Mouse (Mus musculus): ENCODE data around the gene Tex2. TPM values are rescaled to one million over a fixed set of nuclear protein-coding genes. Genes with fewer than 3 reads are reported as not detected.

Gene Tex2
- polyA plus RNA-seq, 1 experiment from 2014 or later, result 7.6 TPM

GRCm38 (mm10) chr11:106511236-106512005 lies 101.8 kb downstream of the Tex2 start:
- no peaks in the 10 kb centered on the region for H3K9me3 ChIP-seq (ENCODE audit: control insufficient read depth, low read length)
- no peaks in the 10 kb centered on the region for H3K27me3 ChIP-seq (ENCODE audit: control insufficient read depth, insufficient read depth, low read length)
- H3K9ac ChIP-seq (ENCODE audit: low read length), result no peak overlapping the region
- ATAC-seq (ENCODE audit: insufficient number of reproducible peaks, low FRiP score, low TSS enrichment, low read depth), result no peak
- H3K4me2 ChIP-seq (ENCODE audit: low read depth, severe bottlenecking), result no peak overlapping the region
- peaks cover 8% of the 10 kb centered on the region; the same call in 1 of the 2 replicates for H3K4me1 ChIP-seq (ENCODE audit: control insufficient read depth, insufficient read depth, low read length)
- no peak overlapping the region for H3K4me3 ChIP-seq (ENCODE audit: low read depth, low read length)
- 91% methylated on average over 14 of the region's 14 CpGs for WGBS
- H3K36me3 ChIP-seq (ENCODE audit: control insufficient read depth, insufficient read depth, low read length), result peaks cover 7% of the 10 kb centered on the region
- DNase-seq (ENCODE audit: low spot score), result no peak
- no peak overlapping the region for H3K27ac ChIP-seq (replicated peaks; ENCODE audit: low read depth, low read length)

- peaks cover 5% of the 10 kb centered on the region for H3K36me3 ChIP-seq (ENCODE audit: control insufficient read depth, insufficient read depth, low read length)
- H3K4me2 ChIP-seq (ENCODE audit: low read depth, severe bottlenecking), result no peak overlapping the region
- 87% methylated on average over 7 of the region's 7 CpGs for WGBS
- DNase-seq (ENCODE audit: low spot score), result no peak
- H3K27ac ChIP-seq (replicated peaks; ENCODE audit: low read depth, low read length), result no peak overlapping the region
- H3K27me3 ChIP-seq (ENCODE audit: control insufficient read depth, insufficient read depth, low read length), result no peaks in the 10 kb centered on the region
- no peak for ATAC-seq (ENCODE audit: insufficient number of reproducible peaks, low FRiP score, low TSS enrichment, low read depth)
- no peaks in the 10 kb centered on the region for H3K4me1 ChIP-seq (ENCODE audit: control insufficient read depth, insufficient read depth, low read length)
- no peak overlapping the region for H3K4me3 ChIP-seq (ENCODE audit: low read depth, low read length)
- no peak overlapping the region; the same call in 1 of the 2 replicates for H3K9ac ChIP-seq (ENCODE audit: low read length)
- no peaks in the 10 kb centered on the region for H3K9me3 ChIP-seq (ENCODE audit: control insufficient read depth, low read length)
Measured at GRCm38 (mm10) chr11:106507638-106508037, 105.6 kb downstream of the Tex2 start.

GRCm38 (mm10) chr11:106506211-106506610 lies 107.0 kb downstream of the Tex2 start:
- Histone ChIP-seq H3K4me3 (ENCODE audit: low read depth, low read length) (no peak overlapping the region), H3K9me3 (ENCODE audit: control insufficient read depth, low read length) (no peaks in the 10 kb centered on the region), H3K9ac (ENCODE audit: low read length) (no peak overlapping the region), H3K27ac (replicated peaks; ENCODE audit: low read depth, low read length) (no peak overlapping the region), H3K4me2 (ENCODE audit: low read depth, severe bottlenecking) (no peak overlapping the region), H3K36me3 (ENCODE audit: control insufficient read depth, insufficient read depth, low read length) (peaks cover 5% of the 10 kb centered on the region), H3K27me3 (ENCODE audit: control insufficient read depth, insufficient read depth, low read length) (no peaks in the 10 kb centered on the region), H3K4me1 (ENCODE audit: control insufficient read depth, insufficient read depth, low read length) (no peaks in the 10 kb centered on the region)
- ATAC-seq (ENCODE audit: insufficient number of reproducible peaks, low FRiP score, low TSS enrichment, low read depth), result no peak
- 92% methylated on average over 6 of the region's 6 CpGs for WGBS
- no peak for DNase-seq (ENCODE audit: low spot score)

GRCm38 (mm10) chr11:106504129-106504528 lies 109.1 kb downstream of the Tex2 start:
- no peaks in the 10 kb centered on the region for H3K4me1 ChIP-seq (ENCODE audit: control insufficient read depth, insufficient read depth, low read length)
- no peaks in the 10 kb centered on the region for H3K27me3 ChIP-seq (ENCODE audit: control insufficient read depth, insufficient read depth, low read length)
- ATAC-seq (ENCODE audit: insufficient number of reproducible peaks, low FRiP score, low TSS enrichment, low read depth) (no peak), DNase-seq (ENCODE audit: low spot score) (no peak)
- no peaks in the 10 kb centered on the region for H3K9me3 ChIP-seq (ENCODE audit: control insufficient read depth, low read length)
- H3K4me2 ChIP-seq (ENCODE audit: low read depth, severe bottlenecking), result no peak overlapping the region
- peaks cover 3% of the 10 kb centered on the region for H3K36me3 ChIP-seq (ENCODE audit: control insufficient read depth, insufficient read depth, low read length)
- no peak overlapping the region for H3K4me3 ChIP-seq (ENCODE audit: low read depth, low read length)
- H3K9ac ChIP-seq (ENCODE audit: low read length), result no peak overlapping the region
- H3K27ac ChIP-seq (replicated peaks; ENCODE audit: low read depth, low read length), result no peak overlapping the region

- ATAC-seq (ENCODE audit: insufficient number of reproducible peaks, low FRiP score, low TSS enrichment, low read depth) (no peak), DNase-seq (ENCODE audit: low spot score) (no peak)
- WGBS, result 84% methylated on average over 4 of the region's 4 CpGs
- Histone ChIP-seq H3K4me3 (ENCODE audit: low read depth, low read length) (no peak overlapping the region), H3K27me3 (ENCODE audit: control insufficient read depth, insufficient read depth, low read length) (no peaks in the 10 kb centered on the region), H3K36me3 (ENCODE audit: control insufficient read depth, insufficient read depth, low read length) (no peaks in the 10 kb centered on the region; the same call in 1 of the 2 replicates), H3K4me1 (ENCODE audit: control insufficient read depth, insufficient read depth, low read length) (no peaks in the 10 kb centered on the region), H3K4me2 (ENCODE audit: low read depth, severe bottlenecking) (no peak overlapping the region), H3K9me3 (ENCODE audit: control insufficient read depth, low read length) (no peaks in the 10 kb centered on the region), H3K27ac (replicated peaks; ENCODE audit: low read depth, low read length) (no peak overlapping the region; the same call in 1 of the 2 replicates), H3K9ac (ENCODE audit: low read length) (no peak overlapping the region)
Measured at GRCm38 (mm10) chr11:106503425-106503717, 109.9 kb downstream of the Tex2 start.

GRCm38 (mm10) chr11:106502631-106503424 lies 110.4 kb downstream of the Tex2 start:
- H3K36me3 ChIP-seq (ENCODE audit: control insufficient read depth, insufficient read depth, low read length), result no peaks in the 10 kb centered on the region; the same call in 1 of the 2 replicates
- H3K9me3 ChIP-seq (ENCODE audit: control insufficient read depth, low read length), result no peaks in the 10 kb centered on the region
- H3K27me3 ChIP-seq (ENCODE audit: control insufficient read depth, insufficient read depth, low read length), result no peaks in the 10 kb centered on the region
- H3K4me1 ChIP-seq (ENCODE audit: control insufficient read depth, insufficient read depth, low read length), result no peaks in the 10 kb centered on the region
- ATAC-seq (ENCODE audit: insufficient number of reproducible peaks, low FRiP score, low TSS enrichment, low read depth) (no peak), DNase-seq (ENCODE audit: low spot score) (no peak)
- no peak overlapping the region for H3K4me2 ChIP-seq (ENCODE audit: low read depth, severe bottlenecking)
- H3K9ac ChIP-seq (ENCODE audit: low read length), result no peak overlapping the region
- no peak overlapping the region for H3K4me3 ChIP-seq (ENCODE audit: low read depth, low read length)
- H3K27ac ChIP-seq (replicated peaks; ENCODE audit: low read depth, low read length), result peak overlapping the region; percentile 52; the same call in 1 of the 2 replicates
- 69% methylated on average over 13 of the region's 13 CpGs for WGBS

GRCm38 (mm10) chr11:106502159-106502505 lies 111.1 kb downstream of the Tex2 start:
- no peak overlapping the region; the same call in 1 of the 2 replicates for H3K9ac ChIP-seq (ENCODE audit: low read length)
- DNase-seq (ENCODE audit: low spot score), result no peak

GRCm38 (mm10) chr11:106501308-106502158 lies 111.7 kb downstream of the Tex2 start:
- no peaks in the 10 kb centered on the region for H3K9me3 ChIP-seq (ENCODE audit: control insufficient read depth, low read length)
- DNase-seq (ENCODE audit: low spot score) (peak; percentile 77), ATAC-seq (ENCODE audit: insufficient number of reproducible peaks, low FRiP score, low TSS enrichment, low read depth) (peak; percentile 58)
- H3K4me1 ChIP-seq (ENCODE audit: control insufficient read depth, insufficient read depth, low read length), result no peaks in the 10 kb centered on the region
- peak overlapping the region; percentile 100 for H3K9ac ChIP-seq (ENCODE audit: low read length)
- 3% methylated on average over 22 of the region's 22 CpGs for WGBS
- no peaks in the 10 kb centered on the region for H3K36me3 ChIP-seq (ENCODE audit: control insufficient read depth, insufficient read depth, low read length)
- no peaks in the 10 kb centered on the region for H3K27me3 ChIP-seq (ENCODE audit: control insufficient read depth, insufficient read depth, low read length)
- H3K4me3 ChIP-seq (ENCODE audit: low read depth, low read length), result peak overlapping the region; percentile 94
- H3K27ac ChIP-seq (replicated peaks; ENCODE audit: low read depth, low read length), result peak overlapping the region; percentile 99
- H3K4me2 ChIP-seq (ENCODE audit: low read depth, severe bottlenecking), result peak overlapping the region; percentile 65

More at GRCm38 (mm10) chr11:106502159-106502505, 111.1 kb downstream of the Tex2 start:
- Histone ChIP-seq H3K9me3 (ENCODE audit: control insufficient read depth, low read length) (no peaks in the 10 kb centered on the region), H3K36me3 (ENCODE audit: control insufficient read depth, insufficient read depth, low read length) (no peaks in the 10 kb centered on the region; the same call in 1 of the 2 replicates), H3K4me1 (ENCODE audit: control insufficient read depth, insufficient read depth, low read length) (no peaks in the 10 kb centered on the region), H3K27ac (replicated peaks; ENCODE audit: low read depth, low read length) (peak overlapping the region; percentile 99; the same call in 1 of the 2 replicates), H3K4me2 (ENCODE audit: low read depth, severe bottlenecking) (peak overlapping the region; percentile 65; the same call in 1 of the 2 replicates), H3K27me3 (ENCODE audit: control insufficient read depth, insufficient read depth, low read length) (no peaks in the 10 kb centered on the region), H3K4me3 (ENCODE audit: low read depth, low read length) (no peak overlapping the region)
- no peak for ATAC-seq (ENCODE audit: insufficient number of reproducible peaks, low FRiP score, low TSS enrichment, low read depth)
